Mouse (Mus musculus): Measurements from ENCODE around the gene Zfpm1. TPM values are rescaled to one million over a fixed set of nuclear protein-coding genes. Genes with fewer than 3 reads are reported as not detected.

Gene Zfpm1
- polyA plus RNA-seq, 1 experiment from 2014 or later, result 6.1 TPM

GRCm38 (mm10) chr8:122307836-122308235, 25.9 kb downstream of the Zfpm1 start:
- no peak for ATAC-seq (ENCODE audit: insufficient number of reproducible peaks, insufficient read depth, low FRiP score, low read depth)
- Histone ChIP-seq H3K4me1 (ENCODE audit: control insufficient read depth in 2 of 2, insufficient read depth in 2 of 2, low read length in 2 of 2) (peaks cover 56 to 68% of the 10 kb centered on the region in 2 experiments), H3K9me3 (ENCODE audit: control insufficient read depth, low read length) (no peaks in the 10 kb centered on the region), H3K27ac (replicated peaks in 1 of 2; ENCODE audit: control insufficient read depth in 1 of 2, insufficient read depth in 1 of 2, low read depth in 2 of 2, low read length in 2 of 2) (no peak overlapping the region; a peak in 1 of 4 replicates), H3K9ac (ENCODE audit: low read length) (no peak overlapping the region), H3K36me3 (ENCODE audit: control insufficient read depth, insufficient read depth, low read length) (peaks cover 58% of the 10 kb centered on the region), H3K4me2 (ENCODE audit: low read length) (no peak overlapping the region), H3K4me3 (ENCODE audit: control insufficient read depth in 1 of 2, insufficient read depth in 1 of 2, low read depth in 1 of 2, low read length in 2 of 2) (no peak overlapping the region), H3K27me3 (ENCODE audit: control insufficient read depth, insufficient read depth, low read length) (no peaks in the 10 kb centered on the region)
- WGBS, result 87% methylated on average over 8 of the region's 8 CpGs

- H3K36me3 ChIP-seq (ENCODE audit: control insufficient read depth, insufficient read depth, low read length), result peaks cover 61% of the 10 kb centered on the region
- H3K4me3 ChIP-seq (ENCODE audit: control insufficient read depth in 1 of 2, insufficient read depth in 1 of 2, low read depth in 1 of 2, low read length in 2 of 2), result no peak overlapping the region
- H3K27ac ChIP-seq (replicated peaks in 1 of 2; ENCODE audit: control insufficient read depth in 1 of 2, insufficient read depth in 1 of 2, low read depth in 2 of 2, low read length in 2 of 2), result peak overlapping the region; percentile 15 to 51
- no peaks in the 10 kb centered on the region for H3K27me3 ChIP-seq (ENCODE audit: control insufficient read depth, insufficient read depth, low read length)
- no peak for ATAC-seq (ENCODE audit: insufficient number of reproducible peaks, insufficient read depth, low FRiP score, low read depth)
- peaks cover 58 to 68% of the 10 kb centered on the region in 2 experiments for H3K4me1 ChIP-seq (ENCODE audit: control insufficient read depth in 2 of 2, insufficient read depth in 2 of 2, low read length in 2 of 2)
- 8% methylated on average over 12 of the region's 12 CpGs for WGBS
- H3K9ac ChIP-seq (ENCODE audit: low read length), result peak overlapping the region; percentile 35; the same call in 1 of the 2 replicates
- H3K9me3 ChIP-seq (ENCODE audit: control insufficient read depth, low read length), result no peaks in the 10 kb centered on the region
- H3K4me2 ChIP-seq (ENCODE audit: low read length), result peak overlapping the region; percentile 30
These were observed 27.3 kb downstream of the Zfpm1 start for GRCm38 (mm10) chr8:122309272-122309671.

DNA sequence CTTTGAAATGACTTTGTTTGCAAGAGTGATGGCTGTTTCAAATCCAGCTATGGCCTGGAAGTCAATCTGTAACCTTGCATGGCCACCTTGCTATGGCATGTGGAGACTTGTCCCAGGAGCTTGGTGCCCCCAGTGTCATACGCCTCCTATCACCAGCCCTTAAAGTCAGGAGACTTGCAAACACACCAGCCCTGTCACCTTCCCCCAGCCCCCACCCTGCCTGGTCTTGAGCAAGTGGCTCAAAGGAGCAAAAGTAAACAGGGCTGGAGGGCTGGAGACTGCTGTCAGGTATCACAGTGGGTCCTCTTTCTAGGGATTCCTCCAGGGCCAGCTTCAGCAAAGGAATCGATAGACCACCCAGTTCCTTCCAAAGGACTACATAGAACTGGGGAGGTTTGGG, 29.2 kb downstream of the Zfpm1 start:
- ATAC-seq (ENCODE audit: insufficient number of reproducible peaks, insufficient read depth, low FRiP score, low read depth), result no peak
- Histone ChIP-seq H3K27me3 (ENCODE audit: control insufficient read depth, insufficient read depth, low read length) (no peaks in the 10 kb centered on the region), H3K36me3 (ENCODE audit: control insufficient read depth, insufficient read depth, low read length) (peaks cover 64% of the 10 kb centered on the region)

GRCm38 (mm10) chr8:122312553-122312952, 30.6 kb downstream of the Zfpm1 start:
- Histone ChIP-seq H3K36me3 (ENCODE audit: control insufficient read depth, insufficient read depth, low read length) (peaks cover 65% of the 10 kb centered on the region), H3K4me2 (ENCODE audit: low read length) (no peak overlapping the region), H3K27me3 (ENCODE audit: control insufficient read depth, insufficient read depth, low read length) (no peaks in the 10 kb centered on the region), H3K4me3 (ENCODE audit: control insufficient read depth in 1 of 2, insufficient read depth in 1 of 2, low read depth in 1 of 2, low read length in 2 of 2) (no peak overlapping the region), H3K9me3 (ENCODE audit: control insufficient read depth, low read length) (no peaks in the 10 kb centered on the region), H3K4me1 (ENCODE audit: control insufficient read depth in 2 of 2, insufficient read depth in 2 of 2, low read length in 2 of 2) (peaks cover 70 to 85% of the 10 kb centered on the region in 2 experiments), H3K27ac (replicated peaks in 1 of 2; ENCODE audit: control insufficient read depth in 1 of 2, insufficient read depth in 1 of 2, low read depth in 2 of 2, low read length in 2 of 2) (peak overlapping the region; percentile 26 to 55), H3K9ac (ENCODE audit: low read length) (no peak overlapping the region)
- 60% methylated on average over 2 of the region's 2 CpGs for WGBS
- ATAC-seq (ENCODE audit: insufficient number of reproducible peaks, insufficient read depth, low FRiP score, low read depth), result no peak

More for the DNA sequence above, 29.2 kb downstream of the Zfpm1 start:
- H3K9ac ChIP-seq (ENCODE audit: low read length), result 0 out of 2 replicates have a peak overlapping the region, but pooled peaks have one; percentile 22
- peaks cover 69 to 82% of the 10 kb centered on the region in 2 experiments for H3K4me1 ChIP-seq (ENCODE audit: control insufficient read depth in 2 of 2, insufficient read depth in 2 of 2, low read length in 2 of 2)
- H3K4me2 ChIP-seq (ENCODE audit: low read length), result no peak overlapping the region
- no peak overlapping the region for H3K4me3 ChIP-seq (ENCODE audit: control insufficient read depth in 1 of 2, insufficient read depth in 1 of 2, low read depth in 1 of 2, low read length in 2 of 2)
- peak overlapping the region in 1 of 2 experiments; percentile 51; a peak in 2 of 4 replicates for H3K27ac ChIP-seq (replicated peaks in 1 of 2; ENCODE audit: control insufficient read depth in 1 of 2, insufficient read depth in 1 of 2, low read depth in 2 of 2, low read length in 2 of 2)
- H3K9me3 ChIP-seq (ENCODE audit: control insufficient read depth, low read length), result no peaks in the 10 kb centered on the region
- WGBS, result 63% methylated on average over 2 of the region's 2 CpGs

DNA sequence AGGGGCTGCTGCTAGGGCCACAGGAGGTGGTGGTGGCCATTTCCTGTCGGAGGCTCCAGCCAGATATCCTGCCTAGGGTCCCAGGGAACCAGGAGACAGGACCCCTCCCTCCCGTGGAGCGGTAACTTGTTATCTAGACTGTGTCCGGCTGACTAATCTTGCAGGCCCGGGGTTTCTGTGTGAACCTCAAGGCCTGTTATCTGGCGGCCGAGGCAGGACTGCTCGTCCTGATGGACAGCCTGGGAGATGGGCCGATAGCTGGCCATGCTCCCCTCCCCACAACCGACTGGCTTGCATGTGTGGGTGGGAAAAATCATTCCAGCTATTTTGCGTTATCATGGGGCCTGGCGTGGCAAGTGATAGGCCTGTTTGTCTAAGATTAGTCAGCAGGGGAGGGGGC, 31.4 kb downstream of the Zfpm1 start:
- Histone ChIP-seq H3K36me3 (ENCODE audit: control insufficient read depth, insufficient read depth, low read length) (peaks cover 63% of the 10 kb centered on the region), H3K4me2 (ENCODE audit: low read length) (no peak overlapping the region), H3K4me1 (ENCODE audit: control insufficient read depth in 2 of 2, insufficient read depth in 2 of 2, low read length in 2 of 2) (peaks cover 70 to 91% of the 10 kb centered on the region in 2 experiments), H3K9me3 (ENCODE audit: control insufficient read depth, low read length) (no peaks in the 10 kb centered on the region), H3K9ac (ENCODE audit: low read length) (no peak overlapping the region; the same call in 1 of the 2 replicates), H3K4me3 (ENCODE audit: control insufficient read depth in 1 of 2, insufficient read depth in 1 of 2, low read depth in 1 of 2, low read length in 2 of 2) (no peak overlapping the region), H3K27ac (replicated peaks in 1 of 2; ENCODE audit: control insufficient read depth in 1 of 2, insufficient read depth in 1 of 2, low read depth in 2 of 2, low read length in 2 of 2) (peak overlapping the region; percentile 55 to 56), H3K27me3 (ENCODE audit: control insufficient read depth, insufficient read depth, low read length) (no peaks in the 10 kb centered on the region)
- peak; percentile 41 for ATAC-seq (ENCODE audit: insufficient number of reproducible peaks, insufficient read depth, low FRiP score, low read depth)
- 9% methylated on average over 12 of the region's 12 CpGs for WGBS

GRCm38 (mm10) chr8:122314899-122315496, 33.1 kb downstream of the Zfpm1 start:
- H3K4me3 ChIP-seq (ENCODE audit: control insufficient read depth in 1 of 2, insufficient read depth in 1 of 2, low read depth in 1 of 2, low read length in 2 of 2), result no peak overlapping the region
- WGBS, result 48% methylated on average over 13 of the region's 13 CpGs
- no peaks in the 10 kb centered on the region for H3K27me3 ChIP-seq (ENCODE audit: control insufficient read depth, insufficient read depth, low read length)
- H3K4me2 ChIP-seq (ENCODE audit: low read length), result no peak overlapping the region
- H3K36me3 ChIP-seq (ENCODE audit: control insufficient read depth, insufficient read depth, low read length), result peaks cover 55% of the 10 kb centered on the region
- peaks cover 57 to 87% of the 10 kb centered on the region in 2 experiments for H3K4me1 ChIP-seq (ENCODE audit: control insufficient read depth in 2 of 2, insufficient read depth in 2 of 2, low read length in 2 of 2)
- H3K9ac ChIP-seq (ENCODE audit: low read length), result no peak overlapping the region
- ATAC-seq (ENCODE audit: insufficient number of reproducible peaks, insufficient read depth, low FRiP score, low read depth), result peak; percentile 40
- no peaks in the 10 kb centered on the region for H3K9me3 ChIP-seq (ENCODE audit: control insufficient read depth, low read length)
- H3K27ac ChIP-seq (replicated peaks in 1 of 2; ENCODE audit: control insufficient read depth in 1 of 2, insufficient read depth in 1 of 2, low read depth in 2 of 2, low read length in 2 of 2), result peak overlapping the region; percentile 13 to 56; a peak in 3 of 4 replicates

DNA sequence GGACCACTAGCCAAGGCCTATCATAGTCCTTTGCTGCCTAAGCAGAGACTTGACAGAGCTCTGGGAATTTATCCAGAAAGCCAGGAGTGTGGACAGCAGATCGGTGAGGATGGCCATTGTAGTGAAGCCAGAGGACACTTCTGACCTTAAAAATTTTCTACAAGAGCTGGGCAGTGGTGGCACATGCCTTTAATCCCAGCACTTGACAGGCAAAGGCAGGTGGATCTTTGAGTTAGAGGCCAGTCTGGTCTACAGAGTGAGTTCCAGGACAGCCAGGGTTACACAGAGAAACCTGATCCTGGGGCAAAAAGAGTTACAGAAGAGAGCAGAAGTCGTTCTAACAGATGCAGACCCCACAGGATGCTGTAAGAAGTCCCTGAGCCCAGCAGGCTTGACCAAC, 34.5 kb downstream of the Zfpm1 start:
- no peak for ATAC-seq (ENCODE audit: insufficient number of reproducible peaks, insufficient read depth, low FRiP score, low read depth)
- 0 out of 4 replicates have a peak overlapping the region, but pooled peaks of 1 of the 2 experiments have one; percentile 37 for H3K27ac ChIP-seq (replicated peaks in 1 of 2; ENCODE audit: control insufficient read depth in 1 of 2, insufficient read depth in 1 of 2, low read depth in 2 of 2, low read length in 2 of 2)
- no peak overlapping the region for H3K9ac ChIP-seq (ENCODE audit: low read length)
- H3K4me1 ChIP-seq (ENCODE audit: control insufficient read depth in 2 of 2, insufficient read depth in 2 of 2, low read length in 2 of 2), result peaks cover 53 to 85% of the 10 kb centered on the region in 2 experiments
- H3K9me3 ChIP-seq (ENCODE audit: control insufficient read depth, low read length), result no peaks in the 10 kb centered on the region
- 30% methylated on average over 2 of the region's 2 CpGs for WGBS
- no peak overlapping the region for H3K4me3 ChIP-seq (ENCODE audit: control insufficient read depth in 1 of 2, insufficient read depth in 1 of 2, low read depth in 1 of 2, low read length in 2 of 2)
- peaks cover 51% of the 10 kb centered on the region for H3K36me3 ChIP-seq (ENCODE audit: control insufficient read depth, insufficient read depth, low read length)
- H3K27me3 ChIP-seq (ENCODE audit: control insufficient read depth, insufficient read depth, low read length), result no peaks in the 10 kb centered on the region
- no peak overlapping the region for H3K4me2 ChIP-seq (ENCODE audit: low read length)
